Mouse (Mus musculus) forebrain, embryonic 10.5 days (tissue): Measurements from ENCODE around the gene Fcor. TPM values are rescaled to one million over a fixed set of nuclear protein-coding genes. Genes with fewer than 3 reads are reported as not detected.

Experiments
- DNase-seq: peaks from one replicate; pipeline ENCODE4 v3.0.0-alpha.2; 2017; ENCODE audit warnings: low spot score; ENCODE audit errors: extremely low spot score
- H3K27ac ChIP-seq: fragments of 300-500 bp; sonication (generic); 2 replicates; pipeline ENCODE4 v1.5.1; 2016; ENCODE audit warnings: mild to moderate bottlenecking
- H3K27me3 ChIP-seq: fragments of 300-500 bp; sonication (generic); 2 replicates; pipeline ENCODE4 v1.6.1; 2016; ENCODE audit warnings: mild to moderate bottlenecking; ENCODE audit not compliant: poor library complexity, severe bottlenecking
- H3K36me3 ChIP-seq: fragments of 300-500 bp; sonication (generic); replicated peaks from 2 replicates; pipeline ENCODE4 v1.6.1; 2016; ENCODE audit warnings: mild to moderate bottlenecking, moderate library complexity
- H3K4me1 ChIP-seq: fragments of 300-500 bp; sonication (generic); 2 replicates; pipeline ENCODE4 v1.6.1; 2016
- H3K4me3 ChIP-seq: fragments of 300-500 bp; sonication (generic); 2 replicates; pipeline ENCODE4 v1.5.1; 2016; ENCODE audit warnings: mild to moderate bottlenecking, moderate library complexity
- H3K9me3 ChIP-seq: fragments of 300-500 bp; sonication (generic); 2 replicates; pipeline ENCODE4 v1.6.1; 2016; ENCODE audit warnings: mild to moderate bottlenecking, moderate library complexity
- WGBS: fragments of 180-500 bp; shearing (Covaris S2); methylation state at CpG from one replicate; pipeline ENCODE4 v1.1.7; 2016; 5-methylcytosine and 5-hydroxymethylcytosine counted together
- polyA plus RNA-seq: library from polyadenylated mRNA; unstranded; fragments of >200 nt; fragmentation: Nextera tagmentation; extraction: Ambion mirVana; gene quantifications from 2 replicates; pipeline ENCODE4 v1.2.1, GENCODE M21; 2016

Fcor gene
- polyA plus RNA-seq, 1 experiment from 2014 or later, result 12.1 TPM

GRCm38 (mm10) chr8:3685422-3685821, 13.3 kb upstream of the Fcor start:
- no peak overlapping the region for H3K4me3 ChIP-seq
- DNase-seq, result no peak
- no peaks in the 10 kb centered on the region for H3K27me3 ChIP-seq
- no peaks in the 10 kb centered on the region for H3K9me3 ChIP-seq
- 78% methylated on average over 5 of the region's 5 CpGs for WGBS
- H3K4me1 ChIP-seq, result no peaks in the 10 kb centered on the region
- H3K27ac ChIP-seq, result no peak overlapping the region
- H3K36me3 ChIP-seq, result peaks cover 27% of the 10 kb centered on the region

GRCm38 (mm10) chr8:3684530-3684929, 12.4 kb upstream of the Fcor start:
- H3K9me3 ChIP-seq, result no peaks in the 10 kb centered on the region
- no peak overlapping the region for H3K4me3 ChIP-seq
- H3K27ac ChIP-seq, result no peak overlapping the region
- no peak for DNase-seq
- no peaks in the 10 kb centered on the region for H3K27me3 ChIP-seq
- H3K36me3 ChIP-seq, result peaks cover 36% of the 10 kb centered on the region
- no peaks in the 10 kb centered on the region for H3K4me1 ChIP-seq

GRCm38 (mm10) chr8:3683408-3684176, 11.4 kb upstream of the Fcor start:
- Histone ChIP-seq H3K36me3 (peaks cover 46% of the 10 kb centered on the region), H3K27ac (no peak overlapping the region), H3K9me3 (peaks cover 3% of the 10 kb centered on the region; the same call in 1 of the 2 replicates), H3K27me3 (no peaks in the 10 kb centered on the region), H3K4me3 (no peak overlapping the region), H3K4me1 (no peaks in the 10 kb centered on the region)
- no peak for DNase-seq
- WGBS, result 77% methylated on average over 6 of the region's 6 CpGs

- Histone ChIP-seq H3K4me3 (no peak overlapping the region), H3K27me3 (no peaks in the 10 kb centered on the region), H3K27ac (no peak overlapping the region), H3K4me1 (peaks cover 9% of the 10 kb centered on the region), H3K36me3 (peaks cover 49% of the 10 kb centered on the region), H3K9me3 (peaks cover 3% of the 10 kb centered on the region; the same call in 1 of the 2 replicates)
- WGBS, result 92% methylated on average over 5 of the region's 5 CpGs
- DNase-seq, result no peak
These were observed 10.3 kb upstream of the Fcor start for GRCm38 (mm10) chr8:3682435-3682834.

GRCm38 (mm10) chr8:3679656-3680055, 7.5 kb upstream of the Fcor start:
- no peaks in the 10 kb centered on the region for H3K27me3 ChIP-seq
- H3K36me3 ChIP-seq, result peaks cover 49% of the 10 kb centered on the region
- peaks cover 19% of the 10 kb centered on the region for H3K4me1 ChIP-seq
- no peak for DNase-seq
- WGBS, result 96% methylated on average over 5 of the region's 5 CpGs
- no peak overlapping the region for H3K27ac ChIP-seq
- peaks cover 3% of the 10 kb centered on the region; the same call in 1 of the 2 replicates for H3K9me3 ChIP-seq
- H3K4me3 ChIP-seq, result no peak overlapping the region

- 96% methylated on average over 23 of the region's 23 CpGs for WGBS
- Histone ChIP-seq H3K4me1 (peaks cover 19% of the 10 kb centered on the region), H3K4me3 (no peak overlapping the region), H3K36me3 (peaks cover 49% of the 10 kb centered on the region), H3K27ac (no peak overlapping the region), H3K9me3 (peaks cover 3% of the 10 kb centered on the region; the same call in 1 of the 2 replicates), H3K27me3 (no peaks in the 10 kb centered on the region)
- DNase-seq, result no peak
These were observed 7.1 kb upstream of the Fcor start for GRCm38 (mm10) chr8:3679236-3679635.

- Histone ChIP-seq H3K27ac (no peak overlapping the region), H3K36me3 (peaks cover 49% of the 10 kb centered on the region)
- WGBS, result 96% methylated on average over 23 of the region's 23 CpGs
These were observed 6.7 kb upstream of the Fcor start for GRCm38 (mm10) chr8:3678831-3679230.

GRCm38 (mm10) chr8:3676993-3677579, 4.9 kb upstream of the Fcor start:
- peaks cover 28% of the 10 kb centered on the region for H3K4me1 ChIP-seq
- WGBS, result 8% methylated on average over 15 of the region's 15 CpGs
- H3K27me3 ChIP-seq, result no peaks in the 10 kb centered on the region
- peaks cover 38% of the 10 kb centered on the region for H3K36me3 ChIP-seq
- peaks cover 3% of the 10 kb centered on the region; the same call in 1 of the 2 replicates for H3K9me3 ChIP-seq
- peak; percentile 28 for DNase-seq
- peak overlapping the region; percentile 92 for H3K27ac ChIP-seq
- peak overlapping the region; percentile 89 for H3K4me3 ChIP-seq

More at GRCm38 (mm10) chr8:3678831-3679230, 6.7 kb upstream of the Fcor start:
- H3K4me3 ChIP-seq, result no peak overlapping the region
- H3K9me3 ChIP-seq, result peaks cover 3% of the 10 kb centered on the region; the same call in 1 of the 2 replicates
- no peaks in the 10 kb centered on the region for H3K27me3 ChIP-seq
- peaks cover 19% of the 10 kb centered on the region for H3K4me1 ChIP-seq
- DNase-seq, result no peak

GRCm38 (mm10) chr8:3676131-3676992, 4.2 kb upstream of the Fcor start, which contains the start of gene Trappc5:
Gene Trappc5 (plus strand): TSS chr8:3676299.
- Histone ChIP-seq H3K4me1 (peaks cover 33% of the 10 kb centered on the region), H3K9me3 (peaks cover 3% of the 10 kb centered on the region; the same call in 1 of the 2 replicates), H3K36me3 (peaks cover 31% of the 10 kb centered on the region), H3K27me3 (no peaks in the 10 kb centered on the region), H3K27ac (peak within 1 kb of the TSS; percentile 92), H3K4me3 (peak within 1 kb of the TSS; percentile 89)
- peak; percentile 93 for DNase-seq
- WGBS, result 2% methylated on average over 61 of the region's 61 CpGs

GRCm38 (mm10) chr8:3674671-3675070, 2.5 kb upstream of the Fcor start:
- Histone ChIP-seq H3K4me1 (peaks cover 33% of the 10 kb centered on the region), H3K9me3 (peaks cover 3% of the 10 kb centered on the region; the same call in 1 of the 2 replicates), H3K4me3 (no peak overlapping the region), H3K27me3 (no peaks in the 10 kb centered on the region), H3K27ac (no peak overlapping the region), H3K36me3 (peaks cover 14% of the 10 kb centered on the region)
- no peak for DNase-seq
- 50% methylated on average over 3 of the region's 3 CpGs for WGBS

GRCm38 (mm10) chr8:3670388-3670787, 1.8 kb downstream of the Fcor start:
- no peak overlapping the region for H3K4me3 ChIP-seq
- no peaks in the 10 kb centered on the region for H3K9me3 ChIP-seq
- no peaks in the 10 kb centered on the region for H3K27me3 ChIP-seq
- DNase-seq, result no peak
- WGBS, result 77% methylated on average over 2 of the region's 2 CpGs
- no peaks in the 10 kb centered on the region for H3K36me3 ChIP-seq
- H3K27ac ChIP-seq, result no peak overlapping the region
- peaks cover 14% of the 10 kb centered on the region for H3K4me1 ChIP-seq

- no peaks in the 10 kb centered on the region for H3K4me1 ChIP-seq
These were observed 6.7 kb downstream of the Fcor start, which contains the start of gene Mcemp1 for GRCm38 (mm10) chr8:3665507-3665906. Gene Mcemp1 (plus strand): TSS chr8:3665754.

More at GRCm38 (mm10) chr8:3665507-3665906, 6.7 kb downstream of the Fcor start, which contains the start of gene Mcemp1:
- H3K27ac ChIP-seq, result no peak within 1 kb of the TSS
- H3K36me3 ChIP-seq, result no peaks in the 10 kb centered on the region
- no peaks in the 10 kb centered on the region for H3K27me3 ChIP-seq
- no peak for DNase-seq
- WGBS, result 83% methylated on average over 6 of the region's 6 CpGs
- no peaks in the 10 kb centered on the region for H3K9me3 ChIP-seq
- H3K4me3 ChIP-seq, result no peak within 1 kb of the TSS
